Mouse (Mus musculus) forebrain, embryonic 13.5 days (tissue): ENCODE results near the gene Fam193a. TPM values are rescaled to one million over a fixed set of nuclear protein-coding genes. Genes with fewer than 3 reads are reported as not detected.

Experiments
- ATAC-seq: fragments of 200-750 bp; cut with Nextera tagmentation; 2 replicates; pipeline ENCODE4 v1.8.0; 2017
- H3K27ac ChIP-seq: fragments of 300-500 bp; sonication (generic); 2 replicates; pipeline ENCODE4 v1.5.1; 2015; ENCODE audit warnings: inconsistent platforms, mild to moderate bottlenecking, moderate library complexity
- H3K27me3 ChIP-seq: fragments of 300-500 bp; sonication (generic); 2 replicates; pipeline ENCODE4 v1.6.1; 2015; ENCODE audit warnings: mild to moderate bottlenecking, inconsistent platforms
- H3K36me3 ChIP-seq: fragments of 300-500 bp; sonication (generic); 2 replicates; pipeline ENCODE4 v1.6.1; 2015; ENCODE audit warnings: mild to moderate bottlenecking, inconsistent platforms; ENCODE audit not compliant: poor library complexity, severe bottlenecking
- H3K4me1 ChIP-seq: fragments of 300-500 bp; sonication (generic); 2 replicates; pipeline ENCODE4 v1.6.1; 2015; ENCODE audit warnings: inconsistent platforms
- H3K4me2 ChIP-seq: fragments of 300-500 bp; sonication (generic); 2 replicates; pipeline ENCODE4 v1.6.1; 2015; ENCODE audit warnings: inconsistent platforms, mild to moderate bottlenecking, moderate library complexity
- H3K4me3 ChIP-seq: fragments of 300-500 bp; sonication (generic); 2 replicates; pipeline ENCODE4 v1.5.1; 2015; ENCODE audit warnings: mild to moderate bottlenecking, inconsistent platforms
- H3K9ac ChIP-seq: fragments of 300-500 bp; sonication (generic); 2 replicates; pipeline ENCODE4 v1.6.1; 2015; ENCODE audit warnings: mild to moderate bottlenecking, inconsistent platforms
- H3K9me3 ChIP-seq: fragments of 300-500 bp; sonication (generic); replicated peaks from 2 replicates; pipeline ENCODE4 v1.6.1; 2016; ENCODE audit warnings: inconsistent platforms
- WGBS: fragments of 180-500 bp; shearing (Covaris S2); methylation state at CpG from one replicate; pipeline ENCODE4 v1.1.7; 2015; 5-methylcytosine and 5-hydroxymethylcytosine counted together
- polyA plus RNA-seq: library from polyadenylated mRNA; unstranded; fragments of >200 nt; fragmentation: Nextera tagmentation; extraction: Ambion mirVana; gene quantifications from 2 replicates; pipeline ENCODE4 v1.2.1, GENCODE M21; 2015

Gene Fam193a
- polyA plus RNA-seq, 1 experiment from 2014 or later, result 19.3 TPM

DNA sequence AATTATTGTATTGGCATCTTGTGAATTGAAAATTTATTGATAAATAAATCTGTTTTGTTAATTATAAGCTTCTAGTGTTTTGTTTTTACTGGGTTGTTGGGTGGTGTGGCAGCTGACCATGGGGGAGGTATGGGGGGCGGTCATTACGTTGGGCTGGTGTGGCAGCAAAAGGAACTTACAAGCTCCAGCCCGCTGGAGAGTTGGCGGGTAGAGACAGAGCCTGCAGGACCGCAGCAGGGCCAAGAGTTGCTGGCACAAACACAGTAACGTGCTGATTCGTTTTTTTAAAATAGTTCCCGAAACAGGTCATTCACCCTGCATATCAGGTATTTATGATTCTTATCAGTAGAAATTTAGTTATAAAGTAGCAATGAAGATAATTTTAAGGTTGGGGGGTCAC lies 23.5 kb downstream of the Fam193a start:
- ATAC-seq, result no peak
- Histone ChIP-seq H3K27ac (no peak overlapping the region), H3K4me3 (no peak overlapping the region), H3K4me1 (peaks cover 12% of the 10 kb centered on the region), H3K36me3 (no peaks in the 10 kb centered on the region), H3K9me3 (no peaks in the 10 kb centered on the region), H3K4me2 (no peak overlapping the region), H3K9ac (no peak overlapping the region), H3K27me3 (no peaks in the 10 kb centered on the region)
- WGBS, result 94% methylated on average over 8 of the region's 8 CpGs

DNA sequence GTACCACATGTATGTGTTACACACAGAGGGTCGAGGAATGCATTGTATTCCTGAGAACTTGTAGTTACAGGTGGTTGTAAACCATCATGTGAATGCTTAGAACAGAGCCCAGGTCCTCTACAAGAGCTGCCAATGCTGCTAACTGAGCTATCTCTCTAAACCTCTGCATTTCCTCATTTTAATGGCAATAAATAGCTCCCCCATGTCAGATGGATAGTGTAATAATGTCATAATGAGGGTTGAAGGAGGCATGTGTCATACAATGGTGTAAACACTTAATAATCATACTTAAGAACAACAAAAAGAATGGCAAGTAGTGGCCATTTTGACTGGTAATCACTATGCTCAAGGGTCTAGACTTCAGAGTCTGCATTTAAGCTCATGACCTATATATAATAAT lies 25.6 kb downstream of the Fam193a start:
- H3K4me3 ChIP-seq, result no peak overlapping the region
- peaks cover 12% of the 10 kb centered on the region for H3K4me1 ChIP-seq
- H3K36me3 ChIP-seq, result no peaks in the 10 kb centered on the region
- no peak overlapping the region for H3K4me2 ChIP-seq
- H3K27ac ChIP-seq, result no peak overlapping the region
- no peak for ATAC-seq
- no peaks in the 10 kb centered on the region for H3K27me3 ChIP-seq
- H3K9me3 ChIP-seq, result no peaks in the 10 kb centered on the region
- WGBS, result 100% methylated on average over 1 of the region's 1 CpGs
- no peak overlapping the region for H3K9ac ChIP-seq

DNA sequence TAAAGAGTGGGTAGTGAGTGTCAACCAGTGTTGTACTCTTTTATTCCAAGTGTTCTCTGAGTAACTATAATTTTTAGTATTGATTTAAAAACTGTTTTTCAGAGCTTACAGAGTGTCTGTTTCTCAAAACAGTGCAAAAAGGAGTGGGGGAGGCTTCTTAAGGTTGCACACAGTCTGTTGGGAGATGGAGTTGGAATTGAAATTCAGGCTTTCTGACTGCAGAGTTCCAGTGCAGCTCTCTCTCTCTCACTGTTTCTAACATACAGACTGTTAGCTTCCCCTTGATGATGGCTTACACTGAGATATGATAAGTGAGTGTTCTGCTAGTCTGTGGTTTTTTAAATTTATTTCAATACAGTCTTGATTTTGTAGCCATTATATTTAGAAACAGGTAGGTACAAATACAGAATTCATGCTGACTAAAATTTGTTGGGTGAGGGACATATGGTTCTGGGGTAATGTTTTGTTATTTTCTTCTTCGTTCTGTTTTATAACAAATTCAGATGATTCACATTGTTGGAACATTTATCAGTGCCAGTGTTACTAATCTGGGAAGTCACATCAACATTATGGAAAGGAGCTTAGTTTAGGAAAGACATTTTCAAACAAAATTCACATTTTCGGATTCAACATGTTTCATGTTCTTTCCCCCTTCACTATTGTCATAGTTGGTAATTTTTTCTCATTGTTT lies 26.3 kb downstream of the Fam193a start:
- Histone ChIP-seq H3K36me3 (no peaks in the 10 kb centered on the region), H3K4me3 (no peak overlapping the region), H3K4me1 (peaks cover 12% of the 10 kb centered on the region), H3K27me3 (no peaks in the 10 kb centered on the region), H3K4me2 (no peak overlapping the region), H3K27ac (no peak overlapping the region), H3K9ac (no peak overlapping the region), H3K9me3 (no peaks in the 10 kb centered on the region)
- ATAC-seq, result no peak
- WGBS, result 89% methylated on average over 2 of the region's 2 CpGs

DNA sequence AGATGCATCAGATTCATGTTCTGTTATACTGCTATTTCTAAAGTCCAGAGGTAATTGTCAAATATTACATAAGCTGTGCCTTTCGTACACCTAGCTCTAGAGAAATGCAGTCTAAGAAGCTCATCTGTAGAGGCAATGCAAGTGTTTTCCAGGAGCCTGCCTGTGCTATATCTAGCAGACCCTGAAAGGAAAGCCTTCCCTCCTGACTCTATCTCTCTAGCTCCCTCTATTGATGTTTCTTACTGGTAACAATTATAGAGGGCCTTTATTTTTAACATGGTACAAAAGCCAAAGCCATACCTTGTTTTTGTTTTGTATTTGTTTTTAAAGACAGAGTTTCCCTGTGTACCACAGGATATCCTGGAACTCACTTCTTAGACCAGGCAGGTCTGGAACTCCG lies 28.1 kb downstream of the Fam193a start:
- ATAC-seq, result no peak
- no peak overlapping the region for H3K27ac ChIP-seq
- peaks cover 12% of the 10 kb centered on the region for H3K4me1 ChIP-seq
- H3K9ac ChIP-seq, result no peak overlapping the region
- 93% methylated on average over 2 of the region's 2 CpGs for WGBS
- no peaks in the 10 kb centered on the region for H3K27me3 ChIP-seq
- H3K4me3 ChIP-seq, result no peak overlapping the region
- no peaks in the 10 kb centered on the region for H3K36me3 ChIP-seq
- H3K4me2 ChIP-seq, result no peak overlapping the region
- H3K9me3 ChIP-seq, result no peaks in the 10 kb centered on the region

DNA sequence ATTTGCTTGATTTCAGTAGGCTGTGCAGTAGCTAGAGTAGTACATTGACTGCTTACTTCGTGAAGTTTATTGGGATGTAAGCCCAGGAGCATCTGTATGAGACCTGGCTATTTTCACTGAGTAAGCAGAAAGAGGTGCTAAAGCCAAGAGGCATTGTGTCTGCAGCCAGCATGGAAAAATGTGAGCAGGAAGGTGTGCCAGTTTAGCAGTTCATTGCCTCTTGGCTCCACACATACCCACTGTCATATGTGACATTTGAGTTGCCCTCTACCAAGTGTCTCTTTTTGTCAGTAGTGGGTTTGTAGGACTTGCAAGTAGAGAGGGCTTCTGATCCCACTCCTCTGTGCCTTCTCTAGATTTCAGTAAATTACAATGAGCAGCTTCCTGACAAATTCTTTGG lies 28.6 kb downstream of the Fam193a start:
- Histone ChIP-seq H3K27ac (no peak overlapping the region), H3K4me3 (no peak overlapping the region), H3K36me3 (no peaks in the 10 kb centered on the region), H3K9ac (no peak overlapping the region), H3K4me1 (peaks cover 12% of the 10 kb centered on the region), H3K27me3 (no peaks in the 10 kb centered on the region), H3K9me3 (no peaks in the 10 kb centered on the region), H3K4me2 (no peak overlapping the region)
- ATAC-seq, result no peak
- WGBS, result 88% methylated on average over 1 of the region's 1 CpGs

DNA sequence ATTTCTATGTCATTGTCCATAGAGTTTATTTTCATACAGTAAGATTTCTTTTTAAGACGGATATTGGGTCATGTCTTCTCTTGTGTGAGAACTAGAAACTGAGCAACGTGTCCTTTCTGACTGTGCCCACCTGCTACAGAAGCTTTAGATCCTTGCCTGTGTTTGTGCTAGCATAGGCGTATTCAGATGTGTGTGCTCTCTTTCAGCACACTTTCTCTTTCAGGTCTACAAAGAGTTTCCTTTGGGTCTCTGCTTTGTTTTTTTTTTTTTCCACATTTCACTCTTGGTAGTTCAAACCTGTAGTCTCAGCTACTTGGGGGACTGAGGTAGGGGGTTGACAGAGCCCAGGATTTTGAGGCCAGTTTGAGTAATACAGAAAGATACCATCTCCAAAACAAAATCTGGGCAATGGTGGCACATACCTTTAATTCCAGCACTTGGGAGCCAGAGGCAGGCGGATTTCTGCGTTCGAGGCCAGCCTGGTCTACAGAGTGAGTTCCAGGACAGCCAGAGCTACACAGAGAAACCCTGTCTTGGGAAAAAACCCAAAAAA lies 37.7 kb downstream of the Fam193a start:
- ATAC-seq, result no peak
- no peaks in the 10 kb centered on the region for H3K27me3 ChIP-seq
- H3K4me3 ChIP-seq, result no peak overlapping the region
- no peak overlapping the region for H3K9ac ChIP-seq
- H3K9me3 ChIP-seq, result no peaks in the 10 kb centered on the region
- no peak overlapping the region for H3K4me2 ChIP-seq
- WGBS, result 88% methylated on average over 6 of the region's 6 CpGs
- H3K27ac ChIP-seq, result no peak overlapping the region
- H3K36me3 ChIP-seq, result 0 out of 2 replicates have a peak, but pooled peaks cover 4% of the 10 kb centered on the region
- peaks cover 13% of the 10 kb centered on the region for H3K4me1 ChIP-seq

DNA sequence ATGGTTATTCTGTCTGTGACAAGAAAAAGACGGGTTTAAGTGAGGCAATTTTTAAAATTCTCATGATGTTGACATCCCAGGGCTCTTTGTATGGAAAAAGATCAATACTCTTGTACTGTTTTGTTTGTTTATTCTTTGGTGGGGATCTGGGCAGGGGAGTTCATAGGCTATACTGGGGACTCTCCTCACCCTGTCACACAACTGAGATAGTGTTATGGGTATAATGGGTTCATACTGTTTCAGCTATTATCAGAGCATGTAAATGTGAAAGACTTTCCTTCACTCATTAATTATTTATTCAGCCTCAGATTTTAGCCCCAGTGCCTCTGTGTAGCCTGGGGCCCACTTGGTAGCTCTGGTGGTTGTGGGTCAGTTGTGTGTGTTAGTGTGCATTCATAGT lies 39.3 kb downstream of the Fam193a start:
- H3K4me2 ChIP-seq, result no peak overlapping the region
- peaks cover 7% of the 10 kb centered on the region; the same call in 1 of the 2 replicates for H3K36me3 ChIP-seq
- no peaks in the 10 kb centered on the region for H3K27me3 ChIP-seq
- no peaks in the 10 kb centered on the region for H3K9me3 ChIP-seq
- WGBS, result 88% methylated on average over 1 of the region's 1 CpGs
- no peak overlapping the region for H3K9ac ChIP-seq
- H3K4me3 ChIP-seq, result no peak overlapping the region
- ATAC-seq, result no peak
- H3K4me1 ChIP-seq, result peaks cover 13% of the 10 kb centered on the region
- H3K27ac ChIP-seq, result no peak overlapping the region

DNA sequence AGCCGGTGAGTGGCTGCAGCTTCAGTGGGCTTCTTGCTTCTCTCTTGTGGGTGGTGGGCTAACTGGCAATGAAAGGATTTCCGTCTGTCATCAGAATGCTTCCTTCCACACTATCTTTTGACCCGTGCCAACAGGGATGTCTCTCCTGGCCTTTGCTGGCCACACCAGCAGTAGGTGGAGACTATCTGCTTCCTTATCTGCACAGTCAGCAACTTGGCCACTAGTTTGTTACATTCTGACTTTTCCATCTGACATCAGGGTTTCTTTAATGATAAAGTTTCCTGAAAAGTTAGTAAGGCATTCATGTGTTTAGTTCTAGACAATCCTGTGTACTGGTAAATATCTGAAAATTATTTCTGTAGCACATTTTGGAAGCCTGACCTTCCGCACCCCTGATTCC lies 41.1 kb downstream of the Fam193a start:
- H3K4me2 ChIP-seq, result no peak overlapping the region
- peaks cover 7% of the 10 kb centered on the region; the same call in 1 of the 2 replicates for H3K36me3 ChIP-seq
- no peak for ATAC-seq
- H3K27ac ChIP-seq, result no peak overlapping the region
- H3K4me1 ChIP-seq, result peaks cover 17% of the 10 kb centered on the region
- H3K9ac ChIP-seq, result no peak overlapping the region
- WGBS, result 90% methylated on average over 4 of the region's 4 CpGs
- no peaks in the 10 kb centered on the region for H3K27me3 ChIP-seq
- no peaks in the 10 kb centered on the region for H3K9me3 ChIP-seq
- no peak overlapping the region for H3K4me3 ChIP-seq

DNA sequence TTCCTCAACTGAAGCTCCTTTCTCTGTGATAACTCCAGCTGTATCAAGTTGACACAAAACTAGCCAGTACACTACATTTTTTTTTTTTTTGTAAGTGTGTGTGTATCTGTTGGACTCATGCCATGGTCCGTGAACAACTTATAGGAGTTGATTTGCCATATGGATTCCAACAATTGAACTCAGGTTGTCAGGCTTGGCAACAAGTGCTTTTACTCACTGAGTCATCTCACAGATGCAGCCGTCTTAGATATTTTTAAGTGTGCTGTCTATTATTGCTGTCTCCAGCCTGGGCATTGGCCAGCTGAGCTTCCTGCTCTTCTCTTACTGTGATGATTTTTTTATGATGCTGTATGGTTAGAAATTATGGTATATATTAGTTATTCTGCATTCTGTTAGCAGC lies 44.2 kb downstream of the Fam193a start:
- H3K9ac ChIP-seq, result no peak overlapping the region
- peaks cover 7% of the 10 kb centered on the region; the same call in 1 of the 2 replicates for H3K36me3 ChIP-seq
- H3K9me3 ChIP-seq, result no peaks in the 10 kb centered on the region
- no peak for ATAC-seq
- peaks cover 7% of the 10 kb centered on the region for H3K4me1 ChIP-seq
- no peak overlapping the region for H3K27ac ChIP-seq
- H3K4me3 ChIP-seq, result no peak overlapping the region
- no peak overlapping the region for H3K4me2 ChIP-seq
- 83% methylated on average over 2 of the region's 2 CpGs for WGBS
- no peaks in the 10 kb centered on the region for H3K27me3 ChIP-seq

DNA sequence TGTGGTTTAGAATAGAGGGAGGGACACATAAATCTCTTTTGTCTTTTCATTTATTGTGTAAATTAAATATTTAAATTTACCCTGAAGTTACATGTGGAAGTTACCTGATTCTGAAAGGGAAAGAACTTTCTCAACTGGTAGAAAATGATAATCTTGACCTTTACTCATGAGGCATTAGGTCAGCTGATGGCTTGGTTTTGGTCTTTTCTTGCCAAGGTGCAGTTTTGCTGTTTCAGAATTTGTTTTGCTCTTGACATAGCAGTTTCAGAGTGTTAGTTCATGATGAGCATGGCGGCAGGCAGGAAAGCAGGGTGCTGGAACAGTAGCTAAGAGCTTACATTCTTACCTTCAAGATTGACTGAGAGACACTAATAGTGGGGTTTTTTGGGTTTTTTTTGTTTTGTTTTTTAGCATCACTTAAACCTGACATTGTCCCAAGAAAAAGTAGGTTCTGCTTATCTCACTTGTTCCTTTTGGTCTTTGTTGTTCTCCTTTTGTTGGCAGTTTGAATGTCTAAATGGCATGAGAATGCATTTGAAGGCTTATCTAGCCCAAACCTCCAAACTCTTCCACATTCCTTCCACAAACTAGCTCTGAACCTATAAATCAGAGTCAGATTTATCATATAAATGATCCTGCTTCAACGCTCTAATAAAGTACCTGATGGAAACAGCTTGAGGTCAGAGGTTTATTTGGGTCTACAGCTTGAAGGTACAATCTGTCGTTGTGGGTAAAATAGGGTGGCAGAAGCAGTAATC lies 47.7 kb downstream of the Fam193a start:
- Histone ChIP-seq H3K27ac (no peak overlapping the region), H3K9ac (no peak overlapping the region), H3K36me3 (peaks cover 24% of the 10 kb centered on the region)

DNA sequence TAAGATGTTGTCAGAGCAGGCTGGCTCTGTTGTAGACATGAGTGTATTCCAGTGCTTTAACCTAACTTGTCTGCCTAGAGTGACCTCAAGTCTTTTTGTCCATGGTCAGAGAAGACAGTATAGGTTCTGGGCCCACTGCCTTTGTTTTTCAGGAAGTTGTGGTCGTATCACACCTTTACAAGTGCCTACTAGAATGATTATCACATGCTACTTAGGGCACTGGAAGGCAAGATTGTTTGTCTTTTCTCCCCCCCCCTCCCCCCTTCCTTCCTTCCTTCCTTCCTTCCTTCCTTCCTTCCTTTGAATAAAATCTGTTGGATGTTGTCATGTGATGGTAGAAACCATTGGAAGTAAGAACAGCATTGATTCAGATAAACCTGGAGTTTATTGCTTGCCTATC lies 49.5 kb downstream of the Fam193a start:
- 100% methylated on average over 1 of the region's 1 CpGs for WGBS
- H3K36me3 ChIP-seq, result peaks cover 21% of the 10 kb centered on the region
- no peak overlapping the region for H3K4me2 ChIP-seq
- no peaks in the 10 kb centered on the region for H3K27me3 ChIP-seq
- H3K4me1 ChIP-seq, result 0 out of 2 replicates have a peak, but pooled peaks cover 5% of the 10 kb centered on the region
- H3K27ac ChIP-seq, result no peak overlapping the region
- H3K9me3 ChIP-seq, result no peaks in the 10 kb centered on the region
- H3K9ac ChIP-seq, result no peak overlapping the region
- ATAC-seq, result no peak
- H3K4me3 ChIP-seq, result no peak overlapping the region

More for the DNA sequence above, 47.7 kb downstream of the Fam193a start:
- ATAC-seq, result no peak
- Histone ChIP-seq H3K4me1 (0 out of 2 replicates have a peak, but pooled peaks cover 5% of the 10 kb centered on the region), H3K9me3 (no peaks in the 10 kb centered on the region), H3K27me3 (no peaks in the 10 kb centered on the region), H3K4me3 (no peak overlapping the region), H3K4me2 (no peak overlapping the region)
- 98% methylated on average over 3 of the region's 3 CpGs for WGBS

DNA sequence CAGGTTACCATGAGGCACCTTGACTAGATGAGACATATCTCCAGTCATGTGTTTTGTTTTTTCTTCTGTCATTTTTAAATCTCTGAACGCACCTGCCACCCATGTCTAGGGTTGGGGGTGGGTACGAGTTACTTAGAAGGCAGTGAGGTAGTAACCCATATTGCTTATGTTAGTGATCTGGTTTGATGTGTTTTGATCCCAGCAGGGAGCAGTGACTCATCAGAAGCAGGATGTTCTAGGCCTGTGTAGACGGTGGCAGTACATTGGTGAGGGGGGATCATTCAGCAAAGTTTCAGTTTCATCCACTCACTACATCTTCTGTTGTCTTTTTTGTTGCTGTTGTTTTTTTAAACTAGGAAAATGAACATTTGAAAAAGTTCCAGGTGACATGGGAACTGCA lies 61.0 kb downstream of the Fam193a start:
- Histone ChIP-seq H3K27ac (no peak overlapping the region), H3K4me2 (no peak overlapping the region), H3K9me3 (no peaks in the 10 kb centered on the region), H3K36me3 (peaks cover 76% of the 10 kb centered on the region), H3K9ac (no peak overlapping the region), H3K27me3 (no peaks in the 10 kb centered on the region), H3K4me1 (no peaks in the 10 kb centered on the region), H3K4me3 (no peak overlapping the region)
- no peak for ATAC-seq
- 91% methylated on average over 3 of the region's 3 CpGs for WGBS
